ENCODE assay signal across 15 mouse cellular contexts in genomic region chr10:117862014-117862580, GRCm38 (mm10). TPM values are rescaled to one million over a fixed set of nuclear protein-coding genes. Genes with fewer than 3 reads are reported as not detected.
A peak's percentile ranks its signal among the peaks of the same experiment; 100 is the strongest.
DNase-seq lines count a peak whose midpoint lies in the region; ATAC-seq lines count a peak whose summit lies in the region.
"Had no signal": no experiment of that assay in that cellular context is flagged by ENCODE, and none has a peak within 500 bp of the region (broad histone marks: within the 10 kb centered on the region; RNA-seq: fewer than 3 reads in every experiment).

No protein-coding gene starts in this region.

- H3K27ac ChIP-seq in heart, embryonic 15.5 days, result no peak overlapping the region
- peak overlapping the region; percentile 60 for H3K27ac ChIP-seq in lung, embryonic 16.5 days (ENCODE audit: low read length)
- no peak overlapping the region for H3K27ac ChIP-seq in hindbrain, embryonic 13.5 days

- H3K9me3 ChIP-seq in heart, embryonic 15.5 days (replicated peaks), result no peaks in the 10 kb centered on the region
- no peaks in the 10 kb centered on the region for H3K9me3 ChIP-seq in lung, embryonic 16.5 days (ENCODE audit: control insufficient read depth, low read length)
- no peaks in the 10 kb centered on the region for H3K9me3 ChIP-seq in hindbrain, embryonic 13.5 days

- no peaks in the 10 kb centered on the region for H3K27me3 ChIP-seq in heart, embryonic 15.5 days
- H3K27me3 ChIP-seq in lung, embryonic 16.5 days (ENCODE audit: control insufficient read depth, insufficient read depth, low read depth, low read length), result no peaks in the 10 kb centered on the region
- H3K27me3 ChIP-seq in hindbrain, embryonic 13.5 days, result no peaks in the 10 kb centered on the region
- H3K27me3 ChIP-seq: Patski had no signal

- no peaks in the 10 kb centered on the region for H3K36me3 ChIP-seq in heart, embryonic 15.5 days
- no peaks in the 10 kb centered on the region for H3K36me3 ChIP-seq in lung, embryonic 16.5 days (ENCODE audit: control insufficient read depth, insufficient read depth, low read length)
- H3K36me3 ChIP-seq in hindbrain, embryonic 13.5 days, result no peaks in the 10 kb centered on the region

- no peak overlapping the region for H3K9ac ChIP-seq in heart, embryonic 15.5 days
- H3K9ac ChIP-seq in lung, embryonic 16.5 days (ENCODE audit: low read length), result no peak overlapping the region
- H3K9ac ChIP-seq in hindbrain, embryonic 13.5 days, result no peak overlapping the region

- 66% methylated on average over 11 of the region's 11 CpGs for WGBS in heart, embryonic 15.5 days
- 48% methylated on average over 11 of the region's 11 CpGs for WGBS in lung, embryonic 16.5 days
- WGBS in hindbrain, embryonic 13.5 days, result 75% methylated on average over 11 of the region's 11 CpGs

- no peak overlapping the region for H3K4me2 ChIP-seq in heart, embryonic 15.5 days
- peak overlapping the region; percentile 36 for H3K4me2 ChIP-seq in lung, embryonic 16.5 days (ENCODE audit: low read depth, low read length)
- no peak overlapping the region for H3K4me2 ChIP-seq in hindbrain, embryonic 13.5 days

- H3K4me1 ChIP-seq in heart, embryonic 15.5 days (replicated peaks), result 0 out of 2 replicates have a peak, but pooled peaks cover 2% of the 10 kb centered on the region
- peaks cover 6% of the 10 kb centered on the region for H3K4me1 ChIP-seq in lung, embryonic 16.5 days (replicated peaks; ENCODE audit: control insufficient read depth, insufficient read depth, low read length)
- no peaks in the 10 kb centered on the region for H3K4me1 ChIP-seq in hindbrain, embryonic 13.5 days (replicated peaks)

- DNase-seq in heart, adult 9 months (ENCODE audit: low spot score in 2 of 2), result no peak
- peak; percentile 32 for DNase-seq in urinary bladder, postnatal 25 days (ENCODE audit: low spot score)
- no peak for DNase-seq in urinary bladder, adult 2 months (ENCODE audit: low spot score)
- DNase-seq in right cerebral cortex, postnatal 36 days (ENCODE audit: low spot score in 2 of 2), result no peak
- DNase-seq: adrenal gland, postnatal 36 days; cerebellum, adult 8-10 months; gastrocnemius, postnatal 10 days; kidney, adult 18-20 months; midbrain, embryonic 14.5 days; right cerebral cortex, postnatal 4 days had no signal

- 0 out of 2 replicates have a peak, but pooled peaks have one; percentile 39 for ATAC-seq in heart, embryonic 15.5 days (replicated peaks; ENCODE audit: insufficient number of reproducible peaks, insufficient read depth, low FRiP score, low read depth)
- ATAC-seq in lung, embryonic 16.5 days (ENCODE audit: low read depth), result peak; percentile 85
- no peak for ATAC-seq in granulocyte monocyte progenitor cell, adult 5-6 weeks (replicated peaks; ENCODE audit: poor library complexity, severe bottlenecking)
- no peak for ATAC-seq in hindbrain, embryonic 13.5 days (ENCODE audit: low FRiP score)
- ATAC-seq: Patski had no signal

- H3K4me3 ChIP-seq in heart, embryonic 15.5 days, result no peak overlapping the region
- no peak overlapping the region for H3K4me3 ChIP-seq in lung, embryonic 16.5 days (ENCODE audit: low read length)
- no peak overlapping the region for H3K4me3 ChIP-seq in hindbrain, embryonic 13.5 days

RNA-seq across cellular contexts. Expression of gene Rap1b, which starts 16.3 kb away (rescaled TPM):
- 112 and 128 TPM in 2 replicates for polyA plus RNA-seq in heart, embryonic 15.5 days (2015; fragmentation: Nextera tagmentation; extraction: Ambion mirVana)
- polyA plus RNA-seq in urinary bladder, adult 2 months (2012; rRNA removed), result 114 TPM in 2 replicates
- 215 and 222 TPM in 2 replicates for polyA plus RNA-seq in lung, embryonic 16.5 days (2015; fragmentation: Nextera tagmentation; extraction: Ambion mirVana)
- total RNA-seq in granulocyte monocyte progenitor cell, adult 5-6 weeks (2014; fragmentation: Nextera tagmentation), result 124 and 127 TPM in 2 replicates
- 92.3 and 107 TPM in 2 replicates for total RNA-seq in granulocyte monocyte progenitor cell, adult 5-6 weeks (2017)
- polyA plus RNA-seq in hindbrain, embryonic 13.5 days (2015; fragmentation: Nextera tagmentation; extraction: Ambion mirVana), result 158 and 159 TPM in 2 replicates

Comparison
In these comparisons a context has a peak if more than half of its experiments do, and no peak if none do; other contexts are left out.
1. ATAC-seq: peak in heart, embryonic 15.5 days (single experiment) and lung, embryonic 16.5 days (single experiment); none in granulocyte monocyte progenitor cell, adult 5-6 weeks (single experiment) and hindbrain, embryonic 13.5 days (single experiment).